In the genomic region with DNA sequence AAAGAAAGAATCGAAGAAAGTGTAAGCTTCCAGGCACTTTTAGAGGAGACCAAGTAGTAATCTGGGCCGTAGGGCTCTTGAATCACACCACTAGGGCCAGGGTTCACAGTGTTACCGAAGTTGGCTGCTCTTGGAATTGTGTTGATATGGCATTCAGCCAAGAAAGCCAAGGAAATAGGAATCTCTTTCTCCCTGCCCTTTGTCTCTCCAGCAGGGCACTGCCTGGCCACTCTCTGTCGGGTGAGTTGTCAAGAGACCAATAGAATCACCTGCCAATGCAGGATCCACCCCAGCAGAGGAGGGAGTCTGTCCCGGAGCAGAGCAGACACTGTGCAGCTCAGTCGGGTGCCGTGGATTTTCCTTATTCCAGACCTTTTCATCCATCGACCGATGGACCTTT, we compare ENCODE assay signal across 20 mouse cellular contexts. TPM values are rescaled to one million over a fixed set of nuclear protein-coding genes. Genes with fewer than 3 reads are reported as not detected.
DNase-seq lines count a peak whose midpoint lies in the region; ATAC-seq lines count a peak whose summit lies in the region.
"Had no signal": no experiment of that assay in that cellular context is flagged by ENCODE, and none has a peak within 500 bp of the region (broad histone marks: within the 10 kb centered on the region; RNA-seq: fewer than 3 reads in every experiment).

No protein-coding gene starts in this region.

- ATAC-seq in heart, embryonic 11.5 days (replicated peaks; ENCODE audit: insufficient number of reproducible peaks, low FRiP score, low TSS enrichment), result no peak
- no peak for ATAC-seq in heart, embryonic 14.5 days (ENCODE audit: insufficient number of reproducible peaks, insufficient read depth, low FRiP score, low read depth)
- ATAC-seq in intestine, embryonic 15.5 days, result peak; percentile 89
- ATAC-seq: forebrain, embryonic 16.5 days; lung, postnatal 0 days had no signal

- no peak overlapping the region; the same call in 1 of the 2 replicates for H3K27ac ChIP-seq in heart, embryonic 11.5 days (ENCODE audit: low read depth, low read length)
- peak overlapping the region; percentile 53 to 56 for H3K27ac ChIP-seq in heart, embryonic 14.5 days (replicated peaks in 1 of 2; ENCODE audit: control insufficient read depth in 1 of 2, insufficient read depth in 1 of 2, low read depth in 2 of 2, low read length in 2 of 2)
- no peak overlapping the region for H3K27ac ChIP-seq in intestine, embryonic 15.5 days
- H3K27ac ChIP-seq: hindbrain, embryonic 14.5 days; kidney, postnatal 0 days; midbrain, embryonic 12.5 days; neural tube, embryonic 12.5 days had no signal

- no peak overlapping the region for H3K9ac ChIP-seq in heart, embryonic 11.5 days (ENCODE audit: low read depth, low read length)
- H3K9ac ChIP-seq in heart, embryonic 14.5 days (ENCODE audit: low read length), result no peak overlapping the region
- H3K9ac ChIP-seq in intestine, embryonic 15.5 days, result no peak overlapping the region
- H3K9ac ChIP-seq: hindbrain, embryonic 14.5 days; midbrain, embryonic 12.5 days; neural tube, embryonic 12.5 days had no signal

- no peaks in the 10 kb centered on the region for H3K9me3 ChIP-seq in heart, embryonic 11.5 days (replicated peaks; ENCODE audit: control insufficient read depth, low read length)
- no peaks in the 10 kb centered on the region for H3K9me3 ChIP-seq in heart, embryonic 14.5 days (ENCODE audit: control insufficient read depth, low read length)
- H3K9me3 ChIP-seq in intestine, embryonic 15.5 days, result no peaks in the 10 kb centered on the region
- H3K9me3 ChIP-seq: midbrain, embryonic 12.5 days; neural tube, embryonic 12.5 days had no signal

- no peak overlapping the region for H3K4me3 ChIP-seq in heart, embryonic 11.5 days (ENCODE audit: low read depth, low read length)
- H3K4me3 ChIP-seq in heart, embryonic 14.5 days (ENCODE audit: control insufficient read depth in 1 of 2, insufficient read depth in 1 of 2, low read depth in 1 of 2, low read length in 2 of 2), result no peak overlapping the region
- no peak overlapping the region for H3K4me3 ChIP-seq in intestine, embryonic 15.5 days (replicated peaks)
- H3K4me3 ChIP-seq: midbrain, embryonic 12.5 days; neural tube, embryonic 12.5 days had no signal

- no peaks in the 10 kb centered on the region for H3K36me3 ChIP-seq in heart, embryonic 11.5 days (ENCODE audit: control insufficient read depth, insufficient read depth, low read length)
- H3K36me3 ChIP-seq in heart, embryonic 14.5 days (ENCODE audit: control insufficient read depth, insufficient read depth, low read length), result no peaks in the 10 kb centered on the region
- no peaks in the 10 kb centered on the region for H3K36me3 ChIP-seq in intestine, embryonic 15.5 days
- H3K36me3 ChIP-seq: midbrain, embryonic 12.5 days; neural tube, embryonic 12.5 days had no signal

- peaks cover 4% of the 10 kb centered on the region for H3K4me1 ChIP-seq in heart, embryonic 11.5 days (ENCODE audit: control insufficient read depth, insufficient read depth, low read length)
- H3K4me1 ChIP-seq in heart, embryonic 14.5 days (ENCODE audit: control insufficient read depth in 2 of 2, insufficient read depth in 2 of 2, low read length in 2 of 2), result peaks cover 13 to 24% of the 10 kb centered on the region in 2 experiments
- H3K4me1 ChIP-seq in intestine, embryonic 15.5 days (replicated peaks), result no peaks in the 10 kb centered on the region
- H3K4me1 ChIP-seq: midbrain, embryonic 12.5 days; neural tube, embryonic 12.5 days had no signal

- DNase-seq in heart, adult 8-10 months (ENCODE audit: low spot score), result peak; percentile 41
- DNase-seq in kidney, adult 18-20 months, result no peak
- no peak for DNase-seq in gastrocnemius, adult 18-20 months (ENCODE audit: low spot score)
- no peak for DNase-seq in kidney, postnatal 36 days
- DNase-seq: adrenal gland, postnatal 25 days; cerebellum, adult 18-20 months; cerebellum, postnatal 25 days; embryo, embryonic 11 days; kidney, adult 11 months; layer of hippocampus, postnatal 36 days; right cerebral cortex, postnatal 4 days had no signal

- H3K27me3 ChIP-seq in heart, embryonic 11.5 days (ENCODE audit: control insufficient read depth, insufficient read depth, low read length), result no peaks in the 10 kb centered on the region
- no peaks in the 10 kb centered on the region for H3K27me3 ChIP-seq in heart, embryonic 14.5 days (ENCODE audit: control insufficient read depth, insufficient read depth, low read length)
- no peaks in the 10 kb centered on the region for H3K27me3 ChIP-seq in intestine, embryonic 15.5 days (replicated peaks)
- H3K27me3 ChIP-seq: midbrain, embryonic 12.5 days; neural tube, embryonic 12.5 days had no signal

- WGBS in heart, embryonic 11.5 days (ENCODE audit: insufficient replicate concordance), result 71% methylated on average over 9 of the region's 9 CpGs
- 62% methylated on average over 9 of the region's 9 CpGs for WGBS in heart, embryonic 14.5 days
- WGBS in intestine, embryonic 15.5 days, result 71% methylated on average over 9 of the region's 9 CpGs

- H3K4me2 ChIP-seq in heart, embryonic 11.5 days, result no peak overlapping the region
- H3K4me2 ChIP-seq in heart, embryonic 14.5 days (ENCODE audit: low read length), result no peak overlapping the region
- no peak overlapping the region for H3K4me2 ChIP-seq in intestine, embryonic 15.5 days (replicated peaks)
- H3K4me2 ChIP-seq: hindbrain, embryonic 14.5 days; midbrain, embryonic 12.5 days; neural tube, embryonic 12.5 days had no signal

RNA-seq across cellular contexts. Expression of a gene that starts 19.1 kb away (rescaled TPM):
- total RNA-seq in heart, adult 8-10 months (2022), result 10 to 100 TPM; 33.9 to 36.7 (median 34.6) TPM
- polyA plus RNA-seq in heart, embryonic 11.5 days (2014; fragmentation: Nextera tagmentation; extraction: Ambion mirVana), result 29.5 and 30.9 TPM in 2 replicates
- polyA plus RNA-seq in heart, embryonic 14.5 days (2014; fragmentation: Nextera tagmentation; extraction: Ambion mirVana), result 32.7 and 39.7 TPM in 2 replicates
- polyA plus RNA-seq in intestine, embryonic 15.5 days (2015; fragmentation: Nextera tagmentation; extraction: Ambion mirVana), result 56.2 and 60.8 TPM in 2 replicates
- total RNA-seq in gastrocnemius, adult 18-20 months (2021), result 10 to 100 TPM; 20.1 to 21.7 TPM

Comparison
In these comparisons a context has a peak if more than half of its experiments do, and no peak if none do; other contexts are left out.
1. H3K27ac ChIP-seq: peak in heart, embryonic 14.5 days (2 of 2); none in heart, embryonic 11.5 days (single experiment) and intestine, embryonic 15.5 days (single experiment).